Mouse (Mus musculus) T-helper 17 cell (primary cell): ENCODE measurements around the gene Alox5.

Experiments used
- in situ Hi-C, 2 experiments: fragments of 300-600 bp; cut with MboI, MseI; formaldehyde crosslinking; loops; 1 replicate in 1 of 2; 2 replicates in 1 of 2; pipeline ENCODE4 v1.15.1; 2025; ENCODE audit warnings: high pct_unique_total_duplicates in 2 of 2

Gene Alox5

DNA sequence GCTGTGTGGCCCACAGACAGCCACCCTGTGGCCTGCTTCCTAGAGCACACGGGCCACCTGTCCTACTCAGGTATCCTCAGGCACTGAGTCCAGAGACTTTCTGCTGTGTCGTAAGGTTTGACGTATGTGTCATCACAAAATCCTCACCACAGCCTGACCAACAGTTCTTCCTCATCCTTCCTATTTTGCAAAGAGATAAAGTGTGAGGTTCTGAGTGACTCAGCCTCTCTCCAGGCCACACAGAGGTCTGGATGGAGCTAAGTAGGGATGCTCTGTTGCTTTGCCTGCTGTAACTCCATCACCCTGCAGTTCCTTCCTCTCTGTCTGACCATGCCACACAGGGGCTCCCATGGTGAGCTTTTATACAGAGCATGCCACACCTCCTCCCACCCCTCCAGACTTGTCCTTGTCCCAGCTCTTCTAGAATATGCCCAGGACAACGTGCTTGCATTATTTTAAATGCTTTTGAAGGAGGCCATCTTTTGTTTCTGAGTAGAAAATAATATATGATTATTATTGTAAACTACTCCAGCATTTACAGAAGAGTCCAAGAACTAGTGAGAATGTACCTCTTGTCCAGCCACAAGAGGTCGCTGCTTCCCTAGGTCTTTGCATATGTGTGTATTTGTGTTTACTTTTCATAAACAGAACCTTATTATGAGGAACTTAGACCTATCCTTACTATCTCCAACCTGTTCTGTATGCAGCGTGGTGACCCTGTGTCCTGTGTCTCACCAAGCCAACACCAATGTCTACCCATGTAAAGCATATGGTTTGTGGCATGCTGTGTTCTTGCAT is 43.3 kb downstream of the Alox5 start:
- in situ Hi-C loops = no loop called here

- in situ Hi-C loops = no loop called here
Observed at GRCm38 (mm10) chr6:116416000-116416552, 44.9 kb downstream of the Alox5 start.

- in situ Hi-C loops = no loop called here
Observed at GRCm38 (mm10) chr6:116415126-116415676, 45.8 kb downstream of the Alox5 start.

- in situ Hi-C loops = no loop called here
Observed at GRCm38 (mm10) chr6:116412546-116413325, 48.2 kb downstream of the Alox5 start.

GRCm38 (mm10) chr6:116411716-116412115 is 49.3 kb downstream of the Alox5 start:
- in situ Hi-C loops = no loop called here

DNA sequence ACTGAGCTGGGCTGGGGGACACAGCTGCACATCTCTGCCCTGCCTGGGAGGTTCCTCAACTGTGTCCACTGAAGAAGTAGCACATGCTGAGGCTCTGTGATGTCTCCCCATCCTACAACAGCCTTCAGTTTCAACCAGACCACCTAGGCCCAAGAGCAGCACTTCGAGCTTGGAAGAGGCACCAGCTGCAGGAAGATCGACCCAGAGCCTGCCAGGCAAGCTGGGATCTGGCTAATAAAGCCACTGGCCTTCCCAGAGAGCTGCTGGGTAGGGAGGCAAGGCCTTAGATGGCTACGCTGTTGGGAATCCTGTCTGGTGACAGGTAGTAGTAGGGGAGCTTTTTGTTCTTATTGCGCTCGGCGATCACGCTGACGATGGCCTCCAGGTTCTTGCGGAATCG is 50.5 kb downstream of the Alox5 start:
- in situ Hi-C loops = no loop called here

DNA sequence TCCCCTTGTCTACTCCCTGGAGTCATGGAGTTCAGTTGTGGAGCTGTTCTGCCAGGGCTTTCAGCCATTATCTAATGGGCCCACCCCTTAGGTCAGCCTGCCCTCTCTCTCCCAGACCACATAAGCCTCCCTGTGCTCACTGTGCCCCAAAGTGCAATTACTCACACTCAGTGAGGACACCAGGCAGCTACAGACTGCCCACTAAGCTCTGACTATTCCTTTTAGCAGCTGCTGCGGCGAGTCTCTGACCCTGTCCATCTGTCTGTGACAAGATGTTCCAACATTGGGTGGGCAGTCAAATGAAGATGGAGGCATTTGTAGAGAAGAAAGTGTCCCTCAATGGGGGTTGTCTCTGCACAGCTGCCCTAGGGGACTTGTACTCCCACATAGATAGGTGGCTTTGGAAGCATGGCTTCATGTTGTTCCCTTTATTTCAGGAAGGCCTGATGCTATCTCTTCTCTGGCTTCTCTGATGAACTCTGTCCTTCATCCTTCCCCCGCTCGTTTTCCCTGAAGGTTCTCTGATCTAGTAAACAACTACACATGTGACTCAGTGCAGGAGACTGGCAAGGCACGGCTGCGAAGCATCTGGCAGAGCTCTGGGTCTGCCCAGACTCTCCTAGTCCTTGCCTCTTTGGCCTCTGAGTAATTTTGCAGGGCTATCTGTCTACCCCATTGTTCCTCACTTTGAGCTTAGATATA is 52.9 kb downstream of the Alox5 start:
- in situ Hi-C loops = no loop called here

DNA sequence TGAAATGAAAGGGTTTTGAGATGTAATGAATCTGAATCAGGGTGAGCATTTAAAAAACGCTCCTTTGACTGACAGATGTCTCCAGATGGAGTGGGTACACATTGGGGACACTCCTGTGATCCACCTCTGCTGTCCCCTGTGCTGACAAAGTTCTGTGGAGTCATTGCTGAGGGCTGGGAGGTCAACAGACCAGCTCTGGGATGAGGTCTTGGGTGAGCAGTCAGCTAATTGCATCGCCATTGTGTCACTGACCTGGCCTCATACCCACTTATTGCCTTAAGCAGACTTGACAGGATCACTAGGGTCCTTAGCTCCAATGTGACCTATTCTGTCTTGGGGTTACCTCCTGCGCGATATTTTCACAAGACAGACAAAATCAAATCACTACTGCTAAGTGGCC is 53.8 kb downstream of the Alox5 start:
- in situ Hi-C loops = no loop called here

GRCm38 (mm10) chr6:116406680-116407079 is 54.3 kb downstream of the Alox5 start:
- in situ Hi-C loops = no loop called here

- in situ Hi-C loops = no loop called here
Observed at GRCm38 (mm10) chr6:116406152-116406551, 54.8 kb downstream of the Alox5 start.

GRCm38 (mm10) chr6:116405715-116406114 is 55.3 kb downstream of the Alox5 start:
- in situ Hi-C loops = no loop called here

DNA sequence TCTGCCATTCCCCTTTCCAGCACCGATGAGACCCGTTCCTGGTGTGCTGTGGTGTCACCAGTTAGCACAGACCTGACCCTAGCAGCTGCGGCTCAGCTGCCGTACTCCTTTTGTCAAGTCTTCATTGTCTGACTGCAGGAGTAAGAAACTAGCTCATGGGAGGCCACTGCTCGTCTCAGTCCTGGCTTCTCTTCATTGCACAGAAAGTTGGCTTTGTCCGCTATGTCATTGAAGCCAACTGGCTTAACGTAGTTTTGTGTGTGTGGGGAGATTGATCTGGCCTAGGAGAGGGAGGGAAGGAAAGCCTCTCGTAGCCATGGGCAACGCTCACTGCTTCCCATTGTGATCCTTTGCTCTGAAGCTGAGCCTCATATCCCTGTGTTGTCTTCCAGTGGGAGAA is 55.7 kb downstream of the Alox5 start:
- in situ Hi-C loops = no loop called here

- in situ Hi-C loops = no loop called here
Observed at GRCm38 (mm10) chr6:116402426-116402825, 58.6 kb downstream of the Alox5 start.

DNA sequence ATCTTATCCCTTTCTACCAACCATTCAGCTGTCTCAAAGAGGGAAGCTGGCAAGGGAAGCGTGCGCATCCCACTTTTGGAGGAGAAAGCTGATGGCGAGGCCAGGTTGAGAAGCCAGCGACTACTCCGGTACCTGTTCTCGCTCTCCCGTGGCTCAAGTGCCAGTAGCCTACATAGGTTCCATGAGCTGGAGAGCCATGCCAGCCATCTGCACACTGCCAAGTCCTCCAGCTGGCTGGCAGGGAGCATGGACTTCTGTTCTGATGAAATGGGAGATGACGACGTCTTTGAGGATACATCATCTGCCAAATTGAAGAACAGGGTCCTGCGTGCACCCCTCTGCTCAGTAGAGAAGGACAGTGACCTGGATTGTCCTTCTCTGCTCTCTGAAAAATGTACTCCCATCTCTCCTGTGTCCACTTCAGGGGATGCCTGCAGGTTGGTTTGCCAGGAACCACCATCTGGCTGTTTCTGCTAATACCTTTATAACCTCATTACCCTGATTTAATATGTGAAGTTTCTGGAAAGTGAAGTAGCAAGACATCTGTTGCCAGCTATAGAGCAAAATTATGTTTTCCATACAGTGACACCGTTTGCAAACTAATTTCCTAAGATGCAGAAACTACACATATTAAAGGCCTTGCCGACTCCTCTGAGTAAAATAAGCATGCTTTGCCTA is 59.1 kb downstream of the Alox5 start:
- in situ Hi-C loops = no loop called here

DNA sequence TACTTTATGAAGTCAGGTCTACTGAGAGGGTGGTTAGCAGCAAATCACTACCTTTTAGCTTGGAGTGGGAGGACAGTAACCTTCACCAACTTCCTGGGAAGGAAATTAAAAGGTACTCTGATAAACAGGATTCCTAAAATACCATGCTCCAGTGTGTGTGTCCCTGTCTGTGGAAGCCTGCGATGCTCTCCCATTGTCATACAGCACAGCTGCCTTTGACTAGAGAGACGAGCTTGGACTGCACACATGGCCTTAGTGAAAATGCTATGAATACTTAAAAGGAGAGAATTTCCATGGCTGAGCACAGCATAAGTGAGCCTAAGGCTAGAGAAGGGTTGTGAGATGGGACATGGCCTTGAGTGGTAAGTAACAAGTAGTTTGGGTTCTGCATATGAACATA is 62.8 kb downstream of the Alox5 start:
- in situ Hi-C loops = no loop called here

DNA sequence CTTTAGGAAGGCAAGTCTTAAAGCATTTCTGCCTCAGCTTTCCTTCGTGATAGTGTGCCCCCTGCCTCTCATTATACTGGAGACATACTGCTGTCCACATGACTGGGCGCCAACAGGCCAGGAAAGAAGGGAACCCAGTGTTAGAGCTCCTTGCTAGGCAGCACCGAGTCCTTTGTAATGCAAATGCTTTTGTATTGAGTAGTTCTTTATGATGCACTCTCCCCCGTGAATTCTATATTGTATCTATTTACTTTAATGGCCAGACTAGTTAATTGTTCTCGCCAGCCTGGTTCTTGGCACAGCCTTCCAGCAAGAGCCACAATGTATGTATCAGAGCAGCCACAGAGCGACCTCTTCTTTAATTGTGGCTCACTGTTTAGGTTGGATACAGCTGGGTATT is 63.4 kb downstream of the Alox5 start:
- in situ Hi-C loops = no loop called here

DNA sequence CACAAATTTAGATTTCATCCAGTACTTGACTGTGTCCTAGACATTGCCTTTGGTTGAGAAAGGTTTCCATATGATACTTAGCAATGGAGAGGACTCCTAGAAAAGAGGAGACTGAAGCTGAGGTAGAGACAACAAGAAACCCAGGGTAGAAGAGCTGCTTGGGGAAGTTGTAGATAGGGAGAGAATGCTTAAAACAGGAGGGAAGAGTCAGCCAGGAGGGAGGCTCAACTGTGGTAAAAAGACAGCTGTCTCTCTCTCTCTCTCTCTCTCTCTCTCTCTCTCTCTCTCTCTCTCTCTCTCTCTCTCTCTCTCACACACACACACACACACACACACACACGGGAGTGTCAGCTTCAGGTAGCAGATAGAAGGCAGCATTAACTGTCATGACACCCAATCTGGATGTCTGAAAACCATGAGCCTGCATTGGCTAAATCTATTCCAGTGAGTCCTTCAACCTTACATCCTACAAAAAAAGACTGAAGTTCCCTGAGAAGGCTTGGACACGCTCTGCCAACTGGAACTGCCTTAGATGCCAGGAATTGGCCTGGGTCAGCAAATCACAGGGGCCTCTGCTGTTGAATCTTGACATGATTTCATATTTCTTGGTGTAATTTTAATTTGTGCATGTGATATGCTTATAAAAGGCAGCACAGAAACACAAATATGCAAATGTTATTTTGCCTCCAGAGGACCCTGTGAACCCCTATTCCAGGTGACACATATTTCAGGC is 65.9 kb downstream of the Alox5 start:
- in situ Hi-C loops = no loop called here

DNA sequence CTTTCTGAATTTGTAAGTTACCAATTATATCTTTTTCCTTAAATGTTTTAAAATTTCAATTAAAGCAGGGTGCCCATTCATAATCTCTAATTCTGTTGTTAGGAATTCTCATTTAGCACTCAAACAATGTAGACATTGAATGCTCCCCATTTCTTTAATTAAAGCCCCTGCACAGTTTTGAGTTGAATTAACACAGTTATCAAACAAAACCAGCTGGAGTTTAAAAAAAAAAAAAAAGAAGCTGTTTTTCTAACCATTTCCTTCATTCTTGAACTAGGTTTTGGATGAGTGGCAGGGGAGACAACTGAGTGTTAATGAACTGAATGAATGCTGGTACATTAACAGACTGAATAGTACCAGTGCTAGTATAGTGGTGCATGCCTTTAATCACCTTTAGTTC is 71.5 kb downstream of the Alox5 start:
- in situ Hi-C loops = no loop called here

- in situ Hi-C loops = no loop called here
Observed at GRCm38 (mm10) chr6:116388068-116388467, 72.9 kb downstream of the Alox5 start.

DNA sequence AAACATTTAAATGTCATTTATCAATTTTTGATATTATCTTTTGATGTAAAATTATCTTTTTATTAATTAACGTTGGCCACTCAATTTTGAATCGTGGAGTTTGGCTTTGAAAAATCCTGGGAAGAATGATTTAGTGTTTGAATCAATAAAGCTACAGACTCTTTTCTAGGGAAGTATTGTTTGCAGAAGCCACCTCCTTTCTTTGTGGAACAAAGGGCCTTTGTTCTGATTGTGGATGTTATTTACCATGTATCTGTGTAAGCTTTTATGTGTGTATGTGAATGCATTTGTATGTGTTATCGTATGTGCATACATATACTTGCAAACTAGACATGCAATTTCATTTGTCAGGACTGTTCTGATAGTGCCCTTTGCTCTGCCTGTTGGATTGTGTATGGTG is 74.5 kb downstream of the Alox5 start:
- in situ Hi-C loops = no loop called here

- in situ Hi-C loops = no loop called here
Observed at GRCm38 (mm10) chr6:116386045-116386415, 74.9 kb downstream of the Alox5 start.
